Mouse (Mus musculus) myocyte (in vitro differentiated cells): ENCODE measurements around the gene 4931406P16Rik.
A peak's percentile ranks its signal among the peaks of the same experiment; 100 is the strongest.

ENCODE experiments used
- CEBPB ChIP-seq: IDR thresholded peaks from 2 replicates; pipeline ENCODE4 v1.6.1; 2011; ENCODE audit warnings: mild to moderate bottlenecking, moderate library complexity; ENCODE audit not compliant: poor library complexity, insufficient read depth, severe bottlenecking
- E2F4 ChIP-seq: IDR thresholded peaks from one replicate; pipeline ENCODE4 v1.6.1; 2011; ENCODE audit warnings: mild to moderate bottlenecking, control low read depth, moderate library complexity; ENCODE audit not compliant: insufficient read depth
- MAX ChIP-seq: IDR thresholded peaks from one replicate; pipeline ENCODE4 v1.6.1; 2011; ENCODE audit warnings: low read depth, mild to moderate bottlenecking, control low read depth
- MYOD1 ChIP-seq, 3 experiments: IDR thresholded peaks; one replicate each; pipeline ENCODE4 v1.6.1; 2011; ENCODE audit warnings: control low read depth in 2 of 3, low read depth in 2 of 3, mild to moderate bottlenecking in 2 of 3, moderate library complexity in 1 of 3; ENCODE audit not compliant: insufficient read length in 2 of 3, control insufficient read depth in 1 of 3
- MYOG ChIP-seq, 3 experiments: IDR thresholded peaks; one replicate each; pipeline ENCODE4 v1.6.1; 2011; ENCODE audit warnings: control low read depth in 2 of 3, low read depth in 2 of 3, mild to moderate bottlenecking in 2 of 3; ENCODE audit not compliant: insufficient read length in 2 of 3, control insufficient read depth in 1 of 3, insufficient read depth in 1 of 3
- POLR2A ChIP-seq: IDR thresholded peaks from one replicate; pipeline ENCODE4 v1.6.1; 2011; ENCODE audit warnings: low read depth, mild to moderate bottlenecking, control low read depth, moderate library complexity; ENCODE audit not compliant: insufficient read length
- POLR2AphosphoS2 ChIP-seq: IDR thresholded peaks from one replicate; pipeline ENCODE4 v1.6.1; 2011; ENCODE audit warnings: low read depth, control low read depth; ENCODE audit not compliant: insufficient read length
- REST ChIP-seq: IDR thresholded peaks from one replicate; pipeline ENCODE4 v1.6.1; 2011; ENCODE audit warnings: mild to moderate bottlenecking, control low read depth, moderate library complexity; ENCODE audit not compliant: insufficient read depth, insufficient read length
- SRF ChIP-seq: IDR thresholded peaks from one replicate; pipeline ENCODE4 v1.6.1; 2011; ENCODE audit warnings: low read depth; ENCODE audit not compliant: control insufficient read depth, insufficient read length
- TCF12 ChIP-seq: IDR thresholded peaks from one replicate; pipeline ENCODE4 v1.6.1; 2011; ENCODE audit warnings: mild to moderate bottlenecking, control low read depth; ENCODE audit not compliant: poor library complexity, insufficient read depth, severe bottlenecking
- USF1 ChIP-seq: IDR thresholded peaks from one replicate; pipeline ENCODE4 v1.6.1; 2011; ENCODE audit warnings: low read depth, mild to moderate bottlenecking, control low read depth, moderate library complexity

- TF ChIP-seq POLR2A = no peak
- TF ChIP-seq CEBPB = no peak
- TF ChIP-seq MAX = no peak
- no peak for TF ChIP-seq USF1
- TF ChIP-seq MYOD1 (IDR thresholded peaks at IDR 0.05; ENCODE audit: control insufficient read depth in 1 of 3, insufficient read length in 2 of 3, low read depth in 2 of 3) = peak in 2 of 3 experiments; percentile 34 to 63
- no peak for TF ChIP-seq E2F4
- no peak for TF ChIP-seq REST
- TF ChIP-seq POLR2AphosphoS2 = no peak
- no peak for TF ChIP-seq TCF12
- TF ChIP-seq MYOG (IDR thresholded peaks at IDR 0.05; ENCODE audit: control insufficient read depth in 1 of 3, insufficient read depth in 1 of 3, insufficient read length in 2 of 3, low read depth in 2 of 3) = peak in 1 of 3 experiments; percentile 70
- TF ChIP-seq SRF = no peak
Measured at GRCm38 (mm10) chr7:34229691-34230111, 83.7 kb downstream of the 4931406P16Rik start.
